Mouse (Mus musculus) spleen, adult 2 months (tissue): ENCODE measurements around the gene Qprt. TPM values are rescaled to one million over a fixed set of nuclear protein-coding genes. Genes with fewer than 3 reads are reported as not detected.

ENCODE experiments used
- DNase-seq, 2 experiments: peaks; one replicate each; pipeline versions ENCODE4 v3.0.0 to v3.0.0-alpha.2; 2012 to 2021; ENCODE audit warnings: low spot score in 2 of 2, low read depth in 1 of 2
- H3K27ac ChIP-seq: fragments of 200-500 bp; 2 replicates; pipeline ENCODE4 v1.5.1; 2012; ENCODE audit warnings: low read length, inconsistent platforms; ENCODE audit not compliant: insufficient read depth
- H3K27me3 ChIP-seq: fragments of 200-500 bp; 2 replicates; pipeline ENCODE4 v1.6.1; 2012; ENCODE audit warnings: mild to moderate bottlenecking, moderate library complexity, low read length, inconsistent platforms; ENCODE audit not compliant: control insufficient read depth, insufficient read depth
- H3K36me3 ChIP-seq: fragments of 200-500 bp; 2 replicates; pipeline ENCODE4 v1.6.1; 2012; ENCODE audit warnings: mild to moderate bottlenecking, low read length, inconsistent platforms; ENCODE audit not compliant: control insufficient read depth, insufficient read depth
- H3K4me1 ChIP-seq: fragments of 200-500 bp; 2 replicates; pipeline ENCODE4 v1.6.1; 2011; ENCODE audit warnings: inconsistent platforms; ENCODE audit not compliant: control insufficient read depth, insufficient read depth, insufficient read length
- H3K4me3 ChIP-seq: fragments of 200-500 bp; 2 replicates; pipeline ENCODE4 v1.5.1; 2011; ENCODE audit warnings: mild to moderate bottlenecking, inconsistent platforms; ENCODE audit not compliant: insufficient read depth, insufficient read length; ENCODE audit errors: extremely low read depth
- CTCF ChIP-seq: fragments of 200-500 bp; IDR thresholded peaks from 2 replicates; pipeline ENCODE4 v1.5.1; 2011; ENCODE audit warnings: mild to moderate bottlenecking, inconsistent platforms; ENCODE audit not compliant: insufficient read depth, insufficient read length, insufficient replicate concordance; ENCODE audit errors: extremely low read depth
- POLR2A ChIP-seq: fragments of 200-500 bp; IDR thresholded peaks from 2 replicates; pipeline ENCODE4 v1.6.1; 2011; ENCODE audit warnings: low read depth, low read length, inconsistent platforms
- whole genome bisulfite sequencing: fragments of 180-500 bp; shearing (Covaris S2); methylation state at CpG from one replicate; pipeline ENCODE4 v1.1.7; 2018; 5-methylcytosine and 5-hydroxymethylcytosine counted together
- polyA plus RNA-seq: library from polyadenylated mRNA; depleted of rRNA; stranded (reverse); fragments of >200 nt; gene quantifications from 2 replicates; pipeline ENCODE4 v1.2.3, GENCODE M21; 2012

The Qprt gene
- polyA plus RNA-seq, 1 experiment = 5.8 TPM

DNA sequence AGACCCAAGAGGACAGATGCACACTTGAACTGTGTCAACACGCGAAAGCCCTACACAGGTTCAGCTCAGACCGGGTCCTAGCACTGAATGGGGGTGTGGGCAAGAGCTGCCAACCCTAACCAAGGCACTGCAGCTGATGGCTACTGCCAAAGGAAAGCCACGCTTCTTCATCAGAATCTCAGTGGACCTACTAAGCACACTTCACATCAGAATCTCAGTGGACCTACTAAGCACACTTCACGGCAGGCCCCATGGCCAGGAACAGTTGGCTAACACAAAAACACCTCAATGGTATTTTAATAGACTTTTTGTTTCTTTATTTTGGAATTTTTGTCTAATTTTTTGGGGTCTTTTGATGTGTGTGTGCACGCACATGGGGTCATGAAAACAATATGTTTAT lies 30.4 kb upstream of the Qprt start:
- no peak overlapping the region for H3K4me3 ChIP-seq
- H3K27me3 ChIP-seq = no peaks in the 10 kb centered on the region
- H3K27ac ChIP-seq = no peak overlapping the region
- TF ChIP-seq POLR2A = no peak
- TF ChIP-seq CTCF = no peak
- H3K4me1 ChIP-seq = peaks cover 8% of the 10 kb centered on the region; the same call in 1 of the 2 replicates
- DNase-seq = no peak
- WGBS = 96% methylated on average over 6 of the region's 6 CpGs
- no peaks in the 10 kb centered on the region for H3K36me3 ChIP-seq

DNA sequence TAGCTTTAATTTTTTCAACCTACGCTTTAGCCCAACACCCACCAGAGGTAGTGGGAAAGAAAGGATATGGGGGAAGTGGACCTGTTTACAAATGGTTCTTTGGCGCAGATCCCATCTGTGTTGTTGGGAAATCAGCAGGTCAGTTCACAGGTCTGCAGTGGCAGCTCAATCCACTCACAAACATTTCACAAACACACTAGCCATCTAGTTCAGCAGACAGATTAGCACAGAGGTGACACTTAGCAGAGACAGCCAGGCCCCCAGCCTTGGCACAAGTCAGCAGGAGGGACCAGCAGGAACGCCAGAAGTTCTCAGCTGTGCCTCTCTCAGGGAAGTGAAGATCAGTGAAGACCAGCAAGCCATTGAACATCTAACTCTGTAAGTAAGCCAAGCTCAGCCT lies 25.9 kb upstream of the Qprt start:
- TF ChIP-seq POLR2A (no peak), CTCF (no peak)
- no peaks in the 10 kb centered on the region for H3K4me1 ChIP-seq

DNA sequence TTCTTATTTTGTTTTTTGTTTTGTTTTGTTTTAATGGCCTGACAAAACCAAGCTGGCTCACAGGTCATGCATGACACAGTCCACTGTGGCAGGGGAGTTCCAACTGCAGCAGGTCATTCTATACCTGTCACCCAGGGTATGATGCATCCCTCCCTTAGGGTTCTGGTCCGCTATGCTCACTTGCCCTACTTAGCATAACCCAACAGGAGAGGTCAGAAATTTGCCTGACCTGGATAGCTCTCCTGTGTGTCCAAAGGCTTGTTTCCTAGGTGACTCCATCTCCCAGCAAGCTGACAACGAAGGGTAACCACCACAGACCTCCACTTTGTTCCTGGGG lies 24.2 kb upstream of the Qprt start:
- no peaks in the 10 kb centered on the region for H3K36me3 ChIP-seq
- H3K27me3 ChIP-seq = no peaks in the 10 kb centered on the region
- 79% methylated on average over 2 of the region's 2 CpGs for WGBS
- H3K4me3 ChIP-seq = no peak overlapping the region
- TF ChIP-seq CTCF (no peak), POLR2A (no peak)
- no peaks in the 10 kb centered on the region for H3K4me1 ChIP-seq
- DNase-seq = no peak
- H3K27ac ChIP-seq = no peak overlapping the region

More for the DNA sequence above, 25.9 kb upstream of the Qprt start:
- H3K4me3 ChIP-seq = no peak overlapping the region
- DNase-seq = no peak
- H3K36me3 ChIP-seq = no peaks in the 10 kb centered on the region
- 85% methylated on average over 3 of the region's 3 CpGs for WGBS
- no peaks in the 10 kb centered on the region for H3K27me3 ChIP-seq
- H3K27ac ChIP-seq = no peak overlapping the region

DNA sequence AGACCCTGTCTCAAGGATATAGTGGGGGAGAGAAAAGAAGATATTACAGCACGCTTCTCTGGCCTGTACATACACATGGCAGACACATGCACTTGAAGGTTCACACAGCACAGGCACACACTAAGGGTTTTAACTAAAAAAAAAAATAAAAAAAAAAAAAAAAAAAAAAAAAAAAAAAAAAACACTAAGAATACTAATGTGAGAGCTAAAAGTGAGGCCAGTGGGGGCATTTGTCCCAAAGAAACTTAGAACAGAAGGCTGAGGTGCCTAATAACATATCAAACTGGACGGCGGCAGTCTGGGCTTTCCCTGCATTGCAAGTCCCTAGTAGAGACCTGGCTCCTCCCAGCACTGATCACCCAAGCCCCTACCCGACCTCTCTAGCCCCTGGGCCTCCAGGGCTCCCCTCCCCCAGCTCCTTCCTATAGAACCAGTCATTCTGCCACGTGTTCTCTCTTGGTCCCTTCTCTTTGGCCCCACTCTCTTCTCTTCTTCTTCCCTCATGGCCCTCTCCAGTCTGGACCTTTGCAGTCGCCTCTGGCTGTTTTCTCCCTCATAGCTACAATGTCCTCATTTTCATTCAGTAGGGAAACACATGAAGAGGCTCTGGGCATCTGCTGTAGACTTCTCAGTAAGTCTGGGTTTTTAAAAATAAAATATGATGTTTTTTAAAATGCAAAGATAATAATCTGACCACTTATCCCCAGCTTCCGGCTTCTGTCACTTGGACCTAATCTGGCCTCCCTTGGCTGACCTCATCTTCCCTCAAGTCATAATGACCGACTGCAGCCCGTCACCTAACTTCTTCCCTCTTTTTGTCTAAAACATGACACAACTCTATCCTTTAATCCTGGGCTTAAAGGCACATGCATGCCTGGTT lies 23.6 kb upstream of the Qprt start:
- WGBS = 74% methylated on average over 9 of the region's 9 CpGs
- TF ChIP-seq CTCF = no peak
- TF ChIP-seq POLR2A = no peak
- Histone ChIP-seq H3K4me1 (peaks cover 3% of the 10 kb centered on the region; the same call in 1 of the 2 replicates), H3K4me3 (no peak overlapping the region), H3K27me3 (no peaks in the 10 kb centered on the region), H3K27ac (no peak overlapping the region), H3K36me3 (no peaks in the 10 kb centered on the region)
- no peak for DNase-seq

DNA sequence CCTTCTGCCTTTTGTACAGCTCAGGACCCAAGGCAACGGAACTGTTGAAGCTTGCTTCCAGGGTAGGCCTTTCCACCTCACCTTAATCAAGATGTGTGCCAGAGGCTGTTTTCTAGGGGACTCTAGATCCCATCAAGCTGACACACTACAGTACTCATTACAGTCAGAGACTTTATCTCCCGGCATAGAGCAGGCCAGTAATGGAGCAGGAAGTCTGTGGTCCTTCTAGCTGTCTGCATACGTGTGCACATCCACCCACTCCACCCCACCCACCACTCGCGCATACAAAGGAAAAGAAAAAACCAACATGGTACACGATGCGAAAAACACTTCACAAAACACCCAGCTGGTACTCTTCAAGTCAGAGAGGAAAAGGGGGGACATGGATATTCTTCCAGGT lies 22.4 kb upstream of the Qprt start:
- no peak for DNase-seq

DNA sequence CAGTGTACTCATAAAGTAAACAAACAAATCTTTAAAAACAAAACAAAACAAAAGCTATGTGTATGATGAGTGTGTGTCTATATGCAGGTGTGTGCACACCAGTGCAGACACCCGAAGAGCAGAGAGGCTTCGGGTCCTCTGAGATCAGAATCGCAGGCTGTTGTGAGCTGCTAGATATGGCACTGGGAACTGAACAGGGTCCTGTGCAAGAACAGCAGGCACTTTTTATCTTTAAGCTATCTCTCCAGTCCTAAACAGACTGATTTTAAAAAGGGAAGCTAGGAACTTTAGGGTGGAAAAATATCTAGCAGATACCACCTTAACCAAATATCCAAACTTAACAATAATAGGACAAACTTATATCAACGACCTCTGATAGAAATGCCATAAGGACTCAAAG lies 20.6 kb upstream of the Qprt start:
- Histone ChIP-seq H3K27me3 (no peaks in the 10 kb centered on the region), H3K36me3 (no peaks in the 10 kb centered on the region), H3K4me1 (peaks cover 9% of the 10 kb centered on the region; the same call in 1 of the 2 replicates), H3K4me3 (peak overlapping the region; percentile 22; the same call in 1 of the 2 replicates), H3K27ac (no peak overlapping the region; the same call in 1 of the 2 replicates)
- no peak for DNase-seq
- WGBS = 70% methylated on average over 4 of the region's 4 CpGs
- no peak for TF ChIP-seq POLR2A

More for the DNA sequence above, 22.4 kb upstream of the Qprt start:
- 42% methylated on average over 7 of the region's 7 CpGs for WGBS
- no peak for TF ChIP-seq POLR2A
- TF ChIP-seq CTCF = no peak
- Histone ChIP-seq H3K4me3 (peak overlapping the region; percentile 65), H3K27me3 (no peaks in the 10 kb centered on the region), H3K27ac (peak overlapping the region; percentile 79), H3K4me1 (peaks cover 3% of the 10 kb centered on the region; the same call in 1 of the 2 replicates), H3K36me3 (no peaks in the 10 kb centered on the region)

DNA sequence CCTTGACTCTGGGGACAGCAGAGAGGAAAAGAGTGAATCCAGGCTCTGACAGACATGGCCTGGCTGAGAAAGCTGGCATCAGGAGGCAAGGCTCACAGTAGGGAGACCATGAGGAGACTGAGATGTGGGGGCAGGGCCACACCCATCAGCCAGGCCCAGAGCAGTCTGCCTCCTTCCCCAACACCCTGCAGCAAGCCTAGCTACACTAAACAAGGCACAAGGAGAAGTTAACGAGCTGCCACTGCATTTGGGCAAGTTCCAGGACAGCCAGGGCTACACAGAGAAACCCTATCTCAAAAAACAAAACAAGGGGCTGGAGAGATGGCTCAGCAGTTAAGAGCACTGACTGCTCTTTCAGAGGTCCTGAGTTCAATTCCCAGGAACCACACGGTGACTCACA lies 20.2 kb upstream of the Qprt start:
- WGBS = 53% methylated on average over 2 of the region's 2 CpGs
- Histone ChIP-seq H3K27ac (peak overlapping the region; percentile 13; the same call in 1 of the 2 replicates), H3K36me3 (no peaks in the 10 kb centered on the region), H3K4me3 (peak overlapping the region; percentile 22; the same call in 1 of the 2 replicates), H3K27me3 (no peaks in the 10 kb centered on the region), H3K4me1 (peaks cover 13% of the 10 kb centered on the region; the same call in 1 of the 2 replicates)
- TF ChIP-seq POLR2A (no peak), CTCF (no peak)
- DNase-seq = no peak
